Mouse (Mus musculus) heart, postnatal 14 days (tissue): ENCODE data around the gene Thnsl1. TPM values are rescaled to one million over a fixed set of nuclear protein-coding genes. Genes with fewer than 3 reads are reported as not detected.
"Not testable (repeated sequence)": the region's sequence is repeated elsewhere in the genome, so short reads cannot be mapped to it uniquely, and the experiment has no call there.

Experiments used
- DNase-seq, 2 experiments: peaks; one replicate each; pipeline ENCODE4 v3.0.0; 2021 to 2022
- intact Hi-C: fragments of 180-260 bp; cut with DNase I; formaldehyde crosslinking; loops from one replicate; pipeline ENCODE4 v1.15.1; 2025
- total RNA-seq, 2 experiments: library from RNA; stranded (reverse); gene quantifications; 2 replicates each; pipeline ENCODE4 v1.2.3; 2021

The Thnsl1 gene
- total RNA-seq, 2 experiments from 2014 or later: 5.0 to 5.5 TPM

DNA sequence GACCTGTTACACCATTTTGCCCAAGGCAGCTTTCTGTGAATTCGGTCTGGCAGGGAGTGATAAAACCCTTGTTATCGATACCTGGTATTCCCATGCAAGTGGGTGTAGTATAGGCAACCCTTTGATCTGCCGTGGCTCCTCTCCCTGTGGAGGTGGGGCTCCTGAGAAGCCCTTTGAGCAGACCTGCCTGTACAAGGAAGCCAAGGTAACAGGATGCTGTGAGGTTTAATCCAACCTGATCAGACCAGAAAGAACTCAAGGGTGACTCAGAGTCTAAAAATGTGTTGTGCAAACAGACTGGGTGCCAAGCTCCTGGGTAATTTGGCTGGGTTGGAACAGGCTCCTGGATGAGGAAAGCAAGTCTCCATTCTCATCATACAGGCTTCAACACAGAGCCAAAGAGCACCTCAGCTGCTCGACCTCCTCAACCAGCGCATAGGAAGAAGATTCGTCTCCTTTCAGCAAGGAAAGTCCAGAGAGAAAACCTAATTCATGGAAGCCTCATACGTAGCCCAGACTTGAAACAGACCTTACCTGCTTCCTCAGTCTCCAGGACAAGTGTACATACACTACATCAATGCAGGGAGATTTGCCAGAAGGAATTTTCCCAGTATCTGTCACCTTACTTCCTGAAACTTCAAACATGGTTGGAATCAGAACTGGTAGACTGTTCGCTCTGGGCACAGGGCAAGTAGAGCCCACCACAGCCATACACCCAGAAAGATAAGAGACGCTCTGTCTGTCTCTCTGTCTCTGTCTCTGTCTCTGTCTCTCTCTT is 29.5 kb downstream of the Thnsl1 start:
- intact Hi-C loops: no loop called here
- no peak for DNase-seq

DNA sequence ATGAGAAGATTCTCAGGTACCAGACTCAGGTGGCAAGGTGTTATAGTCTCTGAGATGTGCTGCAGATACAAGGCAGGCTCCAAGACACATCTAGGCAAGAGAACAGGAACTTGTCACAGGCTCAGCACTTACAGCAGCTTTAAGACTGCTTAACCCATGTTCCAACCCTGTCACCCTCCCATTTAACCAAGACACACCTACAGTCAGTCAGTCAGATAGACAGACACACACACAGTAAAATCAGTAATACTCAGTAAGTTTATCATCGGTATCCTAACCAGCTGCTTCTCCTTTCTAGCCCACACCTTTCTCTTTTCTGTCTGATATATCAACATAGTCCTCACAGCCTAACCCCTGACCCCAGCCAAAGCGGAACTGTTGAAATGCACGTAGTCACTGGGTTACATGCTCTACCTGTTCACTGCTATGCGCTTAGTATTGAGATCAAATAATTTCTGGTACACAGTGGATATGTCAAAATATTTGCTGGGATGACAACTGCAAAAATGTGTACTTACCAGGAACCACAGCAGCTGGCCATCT is 30.4 kb downstream of the Thnsl1 start:
- DNase-seq: no peak
- intact Hi-C loops: no loop called here

DNA sequence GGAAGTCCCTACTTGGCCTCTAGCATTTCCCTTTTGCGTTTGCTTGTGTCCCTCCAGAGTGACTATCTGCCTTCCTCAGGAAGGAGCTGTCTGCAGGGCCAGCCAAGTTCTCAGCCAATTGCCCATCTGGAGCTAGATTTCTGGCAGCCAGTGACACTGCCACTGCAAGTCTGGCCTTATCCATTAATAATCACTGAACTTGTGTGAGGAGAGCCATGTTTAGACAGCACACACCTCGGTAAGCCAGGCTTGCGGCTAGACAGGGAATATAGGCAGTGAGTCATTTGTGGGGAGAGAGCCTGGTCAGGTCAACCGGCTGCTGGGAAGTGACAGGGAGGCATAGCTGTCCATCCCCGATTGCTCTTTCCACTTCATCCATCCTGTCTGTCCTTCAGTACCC is 31.3 kb downstream of the Thnsl1 start:
- no peak for DNase-seq
- intact Hi-C loops: no loop called here

DNA sequence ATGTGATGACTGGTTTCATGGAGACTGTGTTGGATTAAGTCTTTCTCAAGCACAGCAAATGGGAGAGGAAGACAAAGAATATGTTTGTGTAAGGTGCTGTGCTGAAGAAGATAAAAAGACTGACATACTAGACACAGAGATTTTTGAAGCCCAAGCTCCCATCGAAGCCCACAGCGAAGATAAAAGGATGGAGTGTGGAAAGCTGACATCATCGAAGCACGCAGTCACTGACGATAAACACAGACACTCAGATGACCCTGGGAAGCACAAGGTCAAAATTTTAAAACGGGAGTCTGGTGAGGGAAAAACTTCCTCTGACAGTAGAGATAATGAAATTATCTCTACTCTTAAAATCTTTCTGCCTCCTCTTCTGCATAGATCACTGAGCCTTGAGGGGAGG is 38.6 kb downstream of the Thnsl1 start:
- intact Hi-C loops, DNase-seq: not testable (repeated sequence)

DNA sequence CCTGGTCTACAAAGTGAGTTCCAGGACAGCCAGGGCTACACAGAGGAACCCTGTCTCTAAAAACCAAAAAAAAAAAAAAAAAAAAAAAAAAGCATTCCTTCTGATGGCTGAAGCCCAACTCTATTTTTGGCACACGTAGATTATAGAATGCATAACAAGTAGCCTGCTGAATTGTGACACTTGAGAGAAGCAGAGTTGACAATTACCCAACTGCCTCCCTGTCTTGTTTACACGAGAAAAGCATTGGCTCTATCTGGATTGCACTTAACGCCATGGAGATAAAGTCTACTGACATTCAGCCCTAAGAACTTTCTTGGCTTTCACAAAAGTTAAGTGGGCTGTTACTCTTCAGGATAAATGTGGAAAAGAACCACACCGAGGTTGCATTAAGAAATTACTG is 39.5 kb downstream of the Thnsl1 start:
- no peak for DNase-seq
- intact Hi-C loops: no loop called here

DNA sequence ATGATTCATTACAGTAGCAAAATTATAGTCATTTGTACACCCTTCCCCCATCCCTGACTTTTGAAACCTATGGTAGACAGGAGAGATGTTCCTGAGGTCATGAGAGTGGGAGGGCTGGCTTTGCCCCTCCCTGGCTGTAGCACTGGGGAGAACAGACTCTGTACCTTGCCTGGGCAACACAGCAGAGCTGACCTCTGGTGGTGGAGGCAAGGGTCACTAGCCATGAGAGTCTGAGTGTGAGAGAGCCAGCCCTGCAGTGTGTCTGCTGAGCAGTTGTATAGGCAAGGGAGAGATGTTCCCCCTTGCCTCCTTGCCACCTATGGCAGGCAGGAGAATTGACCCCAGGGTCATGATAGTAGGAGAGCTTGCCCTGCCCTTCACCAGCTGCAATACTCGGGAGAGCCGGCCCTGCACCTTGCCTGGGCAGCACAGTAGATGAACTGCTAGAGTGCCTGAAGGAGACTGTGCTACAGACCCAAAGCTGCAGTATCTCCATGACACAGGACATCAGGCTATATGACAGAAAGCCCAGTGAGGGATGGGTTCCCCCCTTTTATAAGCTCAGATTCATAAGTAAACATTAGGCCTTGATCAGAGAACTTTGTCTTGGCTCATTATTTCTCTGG is 40.1 kb downstream of the Thnsl1 start:
- no peak for DNase-seq
- intact Hi-C loops: no loop called here

DNA sequence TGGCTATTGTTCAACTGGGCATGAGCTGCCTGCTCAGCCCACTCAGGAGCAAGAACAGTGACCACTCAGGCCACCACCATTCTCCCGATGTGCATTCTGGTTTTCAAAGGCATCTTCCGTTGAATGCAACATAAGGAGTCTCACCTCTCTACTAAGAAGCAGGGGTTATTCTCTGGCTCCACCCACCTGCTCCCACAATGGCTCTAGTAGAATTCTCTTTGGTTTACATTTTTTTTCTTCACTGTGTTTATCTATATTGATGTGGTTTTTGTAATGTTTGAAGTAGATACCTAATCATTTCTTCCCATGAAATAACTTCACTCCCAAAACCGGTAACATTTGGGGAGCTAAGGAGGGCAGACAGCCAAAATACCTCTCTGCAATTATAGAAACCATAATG is 48.1 kb downstream of the Thnsl1 start:
- intact Hi-C loops: no loop called here

DNA sequence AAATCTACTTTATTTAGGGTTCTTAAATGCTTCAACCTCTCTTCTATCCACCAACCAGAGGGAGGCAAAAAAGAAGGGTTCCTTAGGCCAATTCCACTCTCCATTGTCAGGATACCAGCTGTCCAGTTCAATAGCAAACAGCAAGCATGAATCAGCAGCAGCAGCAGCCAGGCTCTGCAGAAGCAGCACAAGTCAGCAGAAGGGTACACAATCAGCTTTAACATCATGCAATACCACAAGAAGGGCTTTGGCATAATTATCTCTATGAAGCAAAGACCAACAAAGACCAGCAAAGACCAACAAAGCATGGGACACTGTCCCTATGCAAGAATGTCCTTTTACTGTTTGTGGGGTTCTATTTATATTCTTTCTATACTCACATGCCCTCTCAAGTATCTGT is 48.8 kb downstream of the Thnsl1 start:
- intact Hi-C loops: no loop called here
- no peak for DNase-seq

More for the DNA sequence above, 48.1 kb downstream of the Thnsl1 start:
- DNase-seq: no peak

DNA sequence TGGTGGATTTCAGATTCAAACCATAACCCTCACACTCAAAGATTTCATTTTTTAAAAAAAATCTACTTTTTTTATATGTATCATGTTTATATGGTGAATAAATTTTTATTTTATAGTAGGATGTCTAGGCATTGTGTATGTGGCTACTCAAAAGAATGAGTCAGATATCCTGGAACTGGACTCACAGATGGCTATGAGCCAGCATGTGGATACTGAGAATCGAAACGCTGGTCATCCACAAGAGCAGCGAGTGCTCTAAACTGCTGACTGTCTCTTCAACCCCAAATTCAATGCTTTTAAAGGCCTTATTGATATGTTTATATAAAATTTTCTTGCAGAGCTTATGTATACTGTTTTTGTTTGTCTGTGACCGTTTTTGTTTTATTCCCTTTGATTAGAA is 52.8 kb downstream of the Thnsl1 start:
- intact Hi-C loops: no loop called here
- DNase-seq: no peak

DNA sequence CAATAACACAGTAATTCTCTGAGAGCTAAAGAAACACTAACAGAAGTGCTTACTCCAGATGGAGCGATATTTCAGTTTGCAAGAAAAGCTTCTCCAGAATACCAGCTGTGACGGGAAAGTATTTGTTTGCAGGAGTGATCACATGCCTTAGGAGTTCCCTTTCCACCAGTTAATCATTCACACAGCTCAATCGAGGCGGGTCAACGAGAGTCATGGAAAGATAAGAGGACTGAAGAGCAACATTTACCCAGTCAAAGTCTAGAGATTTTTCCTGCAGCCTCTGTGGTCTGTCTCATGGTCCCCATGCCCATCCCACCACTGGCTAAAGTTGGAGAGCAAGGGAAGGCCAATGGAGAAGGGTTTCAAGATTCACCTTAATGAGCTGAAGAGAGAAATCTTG is 53.6 kb downstream of the Thnsl1 start:
- intact Hi-C loops: no loop called here
- no peak for DNase-seq

DNA sequence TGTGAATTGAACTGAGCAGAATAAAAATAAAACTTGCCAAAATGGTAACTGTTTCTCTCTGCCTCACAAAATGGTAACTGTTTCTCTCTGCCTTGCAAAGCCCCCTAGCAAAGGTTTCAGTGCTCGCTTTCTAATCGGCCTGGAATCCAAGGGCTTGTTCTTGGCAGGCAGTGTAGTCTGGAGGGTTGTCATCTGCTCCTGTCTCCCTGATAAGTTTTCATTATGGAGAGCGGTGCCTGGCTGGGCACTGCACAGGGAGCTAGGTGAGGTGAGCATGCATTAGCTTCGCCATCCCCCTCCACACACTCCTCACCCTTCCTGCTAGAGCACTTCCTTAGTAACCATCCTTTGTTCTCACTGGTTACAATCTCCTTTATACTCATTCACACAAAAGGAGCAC is 54.5 kb downstream of the Thnsl1 start:
- DNase-seq: no peak
- intact Hi-C loops: loop anchor here (5.0 kb wide), 1 partner anchor 53 kb away; the partner anchor contains the start of genes Enkur and Thnsl1

DNA sequence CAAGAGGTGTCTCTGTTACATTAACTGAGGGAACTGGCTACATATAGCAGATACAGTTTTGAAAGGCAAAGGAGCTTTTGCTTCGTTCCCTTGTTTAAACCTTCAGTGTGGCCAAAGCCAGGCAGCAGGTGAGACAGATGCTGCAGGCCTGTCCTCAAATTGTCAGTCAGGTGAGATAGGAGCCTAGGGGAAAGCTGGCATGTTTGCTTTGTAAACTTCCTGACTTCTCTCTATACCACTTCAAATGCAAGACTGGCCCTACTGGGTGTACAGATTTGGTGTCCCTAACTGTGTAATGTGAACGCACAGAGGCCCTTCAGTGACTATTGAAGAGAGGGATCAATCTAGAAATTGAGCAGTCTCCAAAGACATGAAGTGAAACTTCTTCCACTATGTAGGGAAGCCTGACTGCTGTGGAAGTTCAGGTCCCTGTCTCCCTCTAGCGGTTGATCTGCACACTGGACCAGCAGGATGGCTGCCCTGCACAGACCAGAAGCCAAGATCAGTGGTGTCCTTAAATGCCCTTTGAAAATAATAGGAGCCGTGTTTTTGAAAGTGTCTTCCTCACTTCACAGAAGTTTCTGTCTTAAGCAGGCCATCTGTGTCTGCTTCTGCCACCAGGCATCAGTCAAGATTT is 56.0 kb downstream of the Thnsl1 start:
- intact Hi-C loops: loop anchor here (2.0 to 5.0 kb wide), 2 partner anchors 54 to 365 kb away; partner anchors contain the start of genes Enkur and Thnsl1
- DNase-seq: peak; percentile 54 to 72

DNA sequence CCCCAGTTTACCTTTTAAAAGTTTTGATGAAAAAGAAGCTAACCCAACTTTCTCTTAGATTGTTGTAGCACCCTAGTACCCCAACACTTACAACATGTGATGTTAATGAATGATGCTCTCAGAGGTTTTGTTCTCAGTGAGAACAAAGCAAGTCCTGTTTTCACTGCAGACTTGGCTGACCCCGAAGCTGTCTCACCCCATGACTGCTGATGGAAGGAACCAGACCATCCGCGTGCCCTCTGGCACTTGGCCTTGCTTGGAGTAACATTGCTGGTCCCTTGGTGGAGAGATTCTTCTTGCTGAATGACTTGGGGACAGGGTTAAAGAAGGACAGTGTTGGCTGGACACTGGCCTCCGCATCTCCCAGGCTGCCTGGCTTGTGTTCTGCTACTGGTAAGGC is 58.5 kb downstream of the Thnsl1 start:
- intact Hi-C loops: loop anchor here (5.0 kb wide), 1 partner anchor 57 kb away; the partner anchor contains the start of genes Enkur and Thnsl1
- DNase-seq: no peak

Other genes with a start within 250 kb of the Thnsl1 start
- gene Arhgap21, start 236.8 kb upstream of the Thnsl1 start, total RNA-seq: 10 to 100 TPM; 84.5 to 91.7 TPM
- gene Enkur, start 359 bp upstream of the Thnsl1 start, total RNA-seq: 1 to 10 TPM; 3.8 to 4.4 TPM
- under 1 TPM in 1 of 2 experiments, not detected in 1; 0.07 TPM for gene Gpr158, start 161.8 kb downstream of the Thnsl1 start, total RNA-seq